Mouse (Mus musculus) heart, postnatal 0 days (tissue): Measurements from ENCODE around the gene Dusp15.

Source experiments
- CTCF ChIP-seq: IDR thresholded peaks from 2 replicates; pipeline ENCODE4 v1.5.1; 2016; ENCODE audit warnings: antibody characterized with exemption, control low read depth, low read depth
- EP300 ChIP-seq: IDR thresholded peaks from 2 replicates; pipeline ENCODE4 v1.6.1; 2016; ENCODE audit warnings: antibody characterized with exemption, low read depth

DNA sequence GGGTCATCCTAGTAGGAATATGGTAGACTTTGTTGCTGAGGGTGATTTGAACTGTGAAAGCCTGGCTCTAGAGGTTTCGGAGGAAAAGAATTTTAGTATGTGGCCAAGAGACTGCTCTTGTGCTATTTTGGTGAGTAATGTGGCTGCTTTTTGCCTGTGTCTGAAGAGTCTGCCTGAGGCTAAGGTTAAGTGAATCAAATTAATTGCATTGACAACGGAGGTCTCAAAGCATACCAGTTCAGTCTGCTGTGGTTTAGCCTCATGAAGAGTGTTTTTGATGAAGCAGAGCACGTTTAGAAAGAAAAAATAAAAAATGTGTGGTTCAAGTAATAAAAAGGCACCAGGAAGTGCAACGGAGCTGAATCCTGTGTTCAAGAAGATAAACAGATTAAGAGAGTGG lies 14.1 kb upstream of the Dusp15 start:
- TF ChIP-seq CTCF (no peak), EP300 (no peak)
